In the genomic region with DNA sequence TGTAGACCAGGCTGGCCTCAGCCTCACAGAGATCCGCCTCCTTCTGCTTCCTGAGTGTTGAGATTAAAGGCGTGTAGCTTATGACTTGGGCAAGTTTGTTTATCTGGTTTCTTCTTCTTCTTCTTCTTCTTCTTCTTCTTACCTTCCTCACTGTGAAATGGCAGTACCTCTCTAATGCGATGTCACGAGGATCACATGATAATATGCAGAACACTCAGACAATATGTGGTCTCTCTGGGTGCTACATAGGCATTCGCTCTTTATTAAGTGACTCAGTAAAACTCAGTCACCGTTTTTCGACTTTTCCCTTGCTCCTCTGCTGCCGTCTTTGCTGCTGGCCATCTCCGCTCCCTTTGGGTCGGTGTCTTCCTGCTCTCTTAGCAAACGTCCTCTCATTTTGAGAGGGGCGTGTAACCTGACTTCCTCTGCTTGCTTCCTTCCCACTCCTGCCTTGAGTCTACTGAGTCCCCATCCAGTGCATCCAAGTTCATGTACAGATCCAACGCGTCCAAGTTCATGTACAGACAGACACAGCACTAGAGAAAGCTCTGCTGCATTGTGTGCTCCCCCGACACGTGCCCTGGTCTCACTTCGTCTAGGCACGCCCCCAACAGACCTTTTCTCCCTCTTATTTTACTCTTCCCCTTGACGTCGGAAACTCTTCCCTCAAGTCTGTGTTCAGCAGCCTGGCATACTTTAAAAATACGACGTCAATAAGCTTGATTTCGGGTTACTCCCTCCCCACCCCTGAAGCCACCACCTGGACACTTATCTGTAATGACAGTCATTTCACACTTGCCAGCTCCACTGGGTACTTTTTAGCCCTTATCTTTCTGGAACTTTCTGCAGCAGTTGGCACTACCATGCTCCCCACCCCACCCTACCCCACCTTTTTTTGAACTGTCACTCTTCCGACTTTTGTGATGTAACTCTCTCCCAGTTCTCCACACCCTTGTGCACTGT, we compare ENCODE assay signal across 17 mouse cellular contexts. TPM values are rescaled to one million over a fixed set of nuclear protein-coding genes. Genes with fewer than 3 reads are reported as not detected.
DNase-seq lines count a peak whose midpoint lies in the region; ATAC-seq lines count a peak whose summit lies in the region.
"Had no signal": no experiment of that assay in that cellular context is flagged by ENCODE, and none has a peak within 500 bp of the region (broad histone marks: within the 10 kb centered on the region; RNA-seq: fewer than 3 reads in every experiment).

No protein-coding gene starts in this region.

- peak; percentile 66 for DNase-seq in spleen, adult 12 weeks (ENCODE audit: low spot score)
- DNase-seq in spleen, adult 18-20 months: no peak
- DNase-seq in retina, embryonic 14.5 days (ENCODE audit: low spot score): no peak
- no peak for DNase-seq in adrenal gland, postnatal 4 days (ENCODE audit: low spot score in 2 of 2)
- DNase-seq in frontal cortex, postnatal 10 days (ENCODE audit: low spot score in 2 of 2): no peak
- DNase-seq: adrenal gland, adult 2 months; cerebellum, adult 8-10 months; lung, adult 2 months; right cerebral cortex, postnatal 4 days; thymus, postnatal 4 days had no signal

- 41% methylated on average over 24 of the region's 24 CpGs for WGBS in liver, embryonic 15.5 days (ENCODE audit: insufficient replicate concordance)

- peak; percentile 56 for ATAC-seq in erythroblast, adult 5-6 weeks (replicated peaks; ENCODE audit: low FRiP score, poor library complexity, severe bottlenecking)
- peak; percentile 70 for ATAC-seq in liver, embryonic 15.5 days (ENCODE audit: insufficient read depth)
- ATAC-seq: midbrain, embryonic 16.5 days had no signal

- H3K9me3 ChIP-seq in liver, embryonic 15.5 days (replicated peaks): no peaks in the 10 kb centered on the region
- H3K9me3 ChIP-seq: hindbrain, embryonic 13.5 days had no signal

- H3K27me3 ChIP-seq in liver, embryonic 15.5 days: no peaks in the 10 kb centered on the region
- H3K27me3 ChIP-seq: hindbrain, embryonic 13.5 days had no signal

- peak overlapping the region; percentile 95 for H3K9ac ChIP-seq in liver, embryonic 15.5 days
- H3K9ac ChIP-seq: hindbrain, embryonic 13.5 days had no signal

- peak overlapping the region; percentile 95 for H3K4me3 ChIP-seq in liver, embryonic 15.5 days (replicated peaks)

- H3K27ac ChIP-seq in liver, embryonic 15.5 days (replicated peaks): peak overlapping the region; percentile 100
- H3K27ac ChIP-seq: hindbrain, embryonic 13.5 days; kidney, postnatal 0 days; left cerebral cortex, adult 2 months had no signal

- peaks cover 57% of the 10 kb centered on the region for H3K4me1 ChIP-seq in liver, embryonic 15.5 days (replicated peaks)

- H3K36me3 ChIP-seq in liver, embryonic 15.5 days (replicated peaks): peaks cover 41% of the 10 kb centered on the region

- peak overlapping the region; percentile 78 for H3K4me2 ChIP-seq in liver, embryonic 15.5 days

RNA-seq across cellular contexts. Expression of a gene that starts 2.0 kb away (rescaled TPM):
- 720 and 842 TPM in 2 replicates for total RNA-seq in erythroblast, adult 5-6 weeks (2015; ENCODE audit: low replicate concordance)
- total RNA-seq in erythroblast, adult 5-6 weeks (2017; ENCODE audit: low replicate concordance): 1,074 and 1,469 TPM in 2 replicates
- polyA plus RNA-seq in liver, embryonic 15.5 days (2015; fragmentation: Nextera tagmentation; extraction: Ambion mirVana): 71.8 and 82.6 TPM in 2 replicates
- 10 to 100 TPM; 55.4 TPM for total RNA-seq in adrenal gland, postnatal 4 days (2021)

RNA-seq across cellular contexts. Expression of a gene that starts 22.7 kb away (rescaled TPM):
- not detected in 2 replicates for total RNA-seq in erythroblast, adult 5-6 weeks (2015; ENCODE audit: low replicate concordance)
- total RNA-seq in erythroblast, adult 5-6 weeks (2017; ENCODE audit: low replicate concordance): not detected in 2 replicates
- 0.79 and 1.2 TPM in 2 replicates for polyA plus RNA-seq in liver, embryonic 15.5 days (2015; fragmentation: Nextera tagmentation; extraction: Ambion mirVana)
- 1 to 10 TPM; 1.1 TPM for total RNA-seq in adrenal gland, postnatal 4 days (2021)
- polyA plus RNA-seq: adrenal gland, adult 2 months had no signal

RNA-seq across cellular contexts. Expression of a gene that starts 27.4 kb away (rescaled TPM):
- total RNA-seq in erythroblast, adult 5-6 weeks (2015; ENCODE audit: low replicate concordance): not detected in 2 replicates
- total RNA-seq in erythroblast, adult 5-6 weeks (2017; ENCODE audit: low replicate concordance): not detected in 2 replicates
- polyA plus RNA-seq in liver, embryonic 15.5 days (2015; fragmentation: Nextera tagmentation; extraction: Ambion mirVana): 0.09 and 0.12 TPM in 2 replicates
- not detected for total RNA-seq in adrenal gland, postnatal 4 days (2021)
- total RNA-seq: adrenal gland, adult 2 months; left cerebral cortex, adult 2 months had no signal
- polyA plus RNA-seq: adrenal gland, adult 2 months; embryonic facial prominence, embryonic 11.5 days; kidney, postnatal 0 days had no signal

RNA-seq across cellular contexts. Expression of a gene that starts 27.6 kb away (rescaled TPM):
- 3.3 TPM in 1 of 2 replicates, not detected in the other for total RNA-seq in erythroblast, adult 5-6 weeks (2015; ENCODE audit: low replicate concordance)
- total RNA-seq in erythroblast, adult 5-6 weeks (2017; ENCODE audit: low replicate concordance): 0.68 and 2.1 TPM in 2 replicates
- polyA plus RNA-seq in liver, embryonic 15.5 days (2015; fragmentation: Nextera tagmentation; extraction: Ambion mirVana): 0.28 and 0.82 TPM in 2 replicates
- total RNA-seq in adrenal gland, postnatal 4 days (2021): not detected
- total RNA-seq: adrenal gland, adult 2 months had no signal
- polyA plus RNA-seq: embryonic facial prominence, embryonic 11.5 days; hindbrain, embryonic 13.5 days had no signal

RNA-seq across cellular contexts. Expression of a gene that starts 50.0 kb away (rescaled TPM):
- total RNA-seq in erythroblast, adult 5-6 weeks (2015; ENCODE audit: low replicate concordance): 12.5 and 23.4 TPM in 2 replicates
- total RNA-seq in erythroblast, adult 5-6 weeks (2017; ENCODE audit: low replicate concordance): 7.4 and 13.1 TPM in 2 replicates
- 51.3 and 52.7 TPM in 2 replicates for polyA plus RNA-seq in liver, embryonic 15.5 days (2015; fragmentation: Nextera tagmentation; extraction: Ambion mirVana)
- 100 to 1,000 TPM; 157 to 183 TPM for total RNA-seq in adrenal gland, postnatal 4 days (2021)

Comparison
In these comparisons a context has a peak if more than half of its experiments do, and no peak if none do; other contexts are left out.
1. RNA of a gene that starts 2.0 kb away (total RNA-seq): 720 to 1,469 TPM in erythroblast, adult 5-6 weeks; 55.4 TPM in adrenal gland, postnatal 4 days; every median in the first group is over 10 times any median in the second.